In the genomic region with DNA sequence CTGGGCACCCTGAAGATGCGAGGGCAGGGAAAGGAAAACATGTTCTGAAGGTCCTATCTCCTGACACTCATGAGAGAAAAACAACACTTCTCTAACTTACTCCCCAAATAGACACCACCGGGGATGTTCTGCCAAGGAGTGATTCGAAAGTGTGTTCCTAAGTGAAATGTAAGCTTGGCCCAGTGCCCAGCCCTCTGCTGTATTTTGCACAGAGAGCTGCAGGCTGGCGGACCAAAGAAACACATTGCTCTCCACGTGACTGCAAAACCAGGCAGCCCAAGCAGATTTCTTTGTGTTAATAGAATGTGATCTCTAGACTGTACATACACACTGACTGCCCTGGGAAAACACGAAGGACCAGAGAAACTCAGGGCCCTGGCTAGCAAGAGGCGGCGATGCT, we compare ENCODE assay signal across 8 mouse cellular contexts. TPM values are rescaled to one million over a fixed set of nuclear protein-coding genes. Genes with fewer than 3 reads are reported as not detected.
DNase-seq lines count a peak whose midpoint lies in the region; ATAC-seq and TF ChIP-seq lines count a peak whose summit lies in the region.

No protein-coding gene starts in this region.

- WGBS in hindbrain, embryonic 13.5 days = 22% methylated on average over 8 of the region's 8 CpGs
- 3% methylated on average over 8 of the region's 8 CpGs for WGBS in lung, embryonic 14.5 days

- no peaks in the 10 kb centered on the region for H3K9me3 ChIP-seq in hindbrain, embryonic 13.5 days
- H3K9me3 ChIP-seq in lung, embryonic 14.5 days (ENCODE audit: low read depth, low read length) = no peaks in the 10 kb centered on the region

- no peak overlapping the region for H3K4me3 ChIP-seq in hindbrain, embryonic 13.5 days
- no peak overlapping the region for H3K4me3 ChIP-seq in lung, embryonic 14.5 days (ENCODE audit: low read depth, low read length)

- no peaks in the 10 kb centered on the region for H3K36me3 ChIP-seq in hindbrain, embryonic 13.5 days
- no peaks in the 10 kb centered on the region for H3K36me3 ChIP-seq in lung, embryonic 14.5 days (ENCODE audit: insufficient read depth)

- 0 out of 2 replicates have a peak overlapping the region, but pooled peaks have one; percentile 19 for H3K9ac ChIP-seq in hindbrain, embryonic 13.5 days
- no peak overlapping the region for H3K9ac ChIP-seq in lung, embryonic 14.5 days

- peaks cover 33% of the 10 kb centered on the region for H3K4me1 ChIP-seq in hindbrain, embryonic 13.5 days (replicated peaks)
- H3K4me1 ChIP-seq in lung, embryonic 14.5 days (ENCODE audit: insufficient read depth) = peaks cover 38% of the 10 kb centered on the region

- H3K4me2 ChIP-seq in hindbrain, embryonic 13.5 days = peak overlapping the region; percentile 48; the same call in 1 of the 2 replicates
- peak overlapping the region; percentile 45 for H3K4me2 ChIP-seq in lung, embryonic 14.5 days

- peak; percentile 79; the same call in 1 of the 2 replicates for ATAC-seq in hindbrain, embryonic 13.5 days (ENCODE audit: low FRiP score)
- peak; percentile 96 for ATAC-seq in lung, embryonic 14.5 days (ENCODE audit: insufficient read depth)

- H3K27ac ChIP-seq in hindbrain, embryonic 13.5 days = peak overlapping the region; percentile 78
- peak overlapping the region; percentile 95 for H3K27ac ChIP-seq in lung, embryonic 14.5 days (ENCODE audit: low read depth)

- peaks cover 6% of the 10 kb centered on the region; the same call in 1 of the 2 replicates for H3K27me3 ChIP-seq in hindbrain, embryonic 13.5 days
- no peaks in the 10 kb centered on the region for H3K27me3 ChIP-seq in lung, embryonic 14.5 days (ENCODE audit: insufficient read depth, low read length)

- DNase-seq in NIH3T3 (ENCODE audit: low read depth) = peak; percentile 95
- DNase-seq in cerebellum, postnatal 10 days = peak; percentile 81 to 83
- DNase-seq in gastrocnemius, adult 18-20 months (ENCODE audit: low spot score) = peak; percentile 94
- peak; percentile 85 to 88 for DNase-seq in layer of hippocampus, postnatal 10 days (ENCODE audit: low spot score in 2 of 2)
- peak; percentile 99 for DNase-seq in lung, embryonic 14.5 days
- DNase-seq in ovary, postnatal 36 days (ENCODE audit: low spot score) = peak; percentile 88
- no peak for DNase-seq in thymus, postnatal 0 days (ENCODE audit: low spot score)

- no peak for TF ChIP-seq CTCF in lung, embryonic 14.5 days (IDR thresholded peaks at IDR 0.05; ENCODE audit: low read depth)

RNA-seq across cellular contexts. Expression of a gene that starts 21.1 kb away (rescaled TPM):
- total RNA-seq in gastrocnemius, adult 18-20 months (2021) = 1 to 10 TPM; 6.6 to 8.0 TPM
- polyA plus RNA-seq in hindbrain, embryonic 13.5 days (2015; fragmentation: Nextera tagmentation; extraction: Ambion mirVana) = 3.3 and 4.6 TPM in 2 replicates
- total RNA-seq in layer of hippocampus, postnatal 10 days (2021) = 10 to 100 TPM; 29.6 to 31.3 TPM
- 3.6 and 4.4 TPM in 2 replicates for polyA plus RNA-seq in lung, embryonic 14.5 days (2014; fragmentation: Nextera tagmentation; extraction: Ambion mirVana)
- polyA plus RNA-seq in thymus, postnatal 0 days (2015; fragmentation: Nextera tagmentation; extraction: Ambion mirVana) = 0.72 and 0.85 TPM in 2 replicates
